Mouse (Mus musculus) hindbrain, postnatal 0 days (tissue): ENCODE data around the gene Lrba. TPM values are rescaled to one million over a fixed set of nuclear protein-coding genes. Genes with fewer than 3 reads are reported as not detected.

Experiments
- ATAC-seq: fragments of 200-750 bp; cut with Nextera tagmentation; 2 replicates; pipeline ENCODE4 v1.8.0; 2017; ENCODE audit warnings: mild to moderate bottlenecking, moderate TSS enrichment, moderate library complexity
- DNase-seq: peaks from one replicate; pipeline ENCODE4 v3.0.0-alpha.2; 2015; ENCODE audit warnings: low spot score
- H3K27ac ChIP-seq: fragments of 300-500 bp; sonication (generic); 2 replicates; pipeline ENCODE4 v1.5.1; 2014; ENCODE audit warnings: mild to moderate bottlenecking
- H3K27me3 ChIP-seq: fragments of 300-500 bp; sonication (generic); 2 replicates; pipeline ENCODE4 v1.6.1; 2014; ENCODE audit warnings: low read length, mixed read lengths; ENCODE audit not compliant: insufficient read depth
- H3K36me3 ChIP-seq: fragments of 300-500 bp; sonication (generic); 2 replicates; pipeline ENCODE4 v1.6.1; 2014; ENCODE audit warnings: low read length, mixed read lengths; ENCODE audit not compliant: insufficient read depth
- H3K4me1 ChIP-seq: fragments of 300-500 bp; sonication (generic); 2 replicates; pipeline ENCODE4 v1.6.1; 2014; ENCODE audit warnings: antibody characterized with exemption, low read length, mixed read lengths; ENCODE audit not compliant: insufficient read depth
- H3K4me2 ChIP-seq: fragments of 300-500 bp; sonication (generic); 2 replicates; pipeline ENCODE4 v1.6.1; 2014; ENCODE audit warnings: low read depth, mild to moderate bottlenecking, low read length, moderate library complexity, mixed read lengths
- H3K4me3 ChIP-seq: fragments of 300-500 bp; sonication (generic); 2 replicates; pipeline ENCODE4 v1.5.1; 2014; ENCODE audit warnings: low read length
- H3K9ac ChIP-seq: fragments of 300-500 bp; sonication (generic); replicated peaks from 2 replicates; pipeline ENCODE4 v1.6.1; 2014; ENCODE audit warnings: mild to moderate bottlenecking, low read length, moderate library complexity, mixed read lengths
- H3K9me3 ChIP-seq: fragments of 300-500 bp; sonication (generic); 2 replicates; pipeline ENCODE4 v1.6.1; 2016; ENCODE audit warnings: low read length, mixed read lengths
- CTCF ChIP-seq: IDR thresholded peaks from 2 replicates; pipeline ENCODE4 v1.5.1; 2016; ENCODE audit warnings: antibody characterized with exemption, control low read depth, low read depth
- WGBS: fragments of 180-500 bp; shearing (Covaris S2); extraction: QIAGEN DNeasy Blood & Tissue Kit; methylation state at CpG from one replicate; pipeline ENCODE4 v1.1.7; 2014; 5-methylcytosine and 5-hydroxymethylcytosine counted together
- polyA plus RNA-seq: library from polyadenylated mRNA; unstranded; fragments of >200 nt; fragmentation: Nextera tagmentation; extraction: Ambion mirVana; gene quantifications from 2 replicates; pipeline ENCODE4 v1.2.1, GENCODE M21; 2015
- total RNA-seq: library from RNA; depleted of rRNA; stranded (reverse); fragments of >200 nt; gene quantifications from 2 replicates; pipeline ENCODE4 v1.2.3, GENCODE M21; 2014

Lrba gene
- total and polyA plus RNA-seq, 2 experiments from 2014 or later, result 5.5 to 36.6 TPM

DNA sequence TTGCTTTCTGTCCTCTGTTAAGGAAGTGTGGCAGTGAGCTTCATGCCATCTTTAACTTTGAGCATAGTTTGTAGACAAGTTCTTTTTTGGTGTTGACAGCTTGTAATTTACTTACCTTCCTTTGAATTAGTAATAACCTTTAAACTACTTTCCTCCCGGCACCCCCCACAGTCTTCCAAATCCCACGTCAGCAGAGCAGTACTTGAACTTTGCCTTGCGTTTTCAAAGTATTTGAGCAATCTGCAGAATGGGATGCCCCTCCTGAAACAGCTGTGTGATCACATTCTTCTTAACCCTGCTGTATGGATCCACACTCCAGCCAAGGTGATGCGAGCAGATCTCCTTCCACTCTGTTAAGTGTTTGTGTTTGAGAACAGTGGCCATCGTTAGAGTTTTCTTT lies 85.7 kb downstream of the Lrba start:
- Histone ChIP-seq H3K9me3 (no peaks in the 10 kb centered on the region), H3K4me1 (no peaks in the 10 kb centered on the region), H3K4me2 (no peak overlapping the region), H3K27me3 (no peaks in the 10 kb centered on the region), H3K27ac (no peak overlapping the region), H3K4me3 (no peak overlapping the region), H3K36me3 (no peaks in the 10 kb centered on the region), H3K9ac (no peak overlapping the region)
- WGBS, result 82% methylated on average over 5 of the region's 5 CpGs
- no peak for TF ChIP-seq CTCF
- DNase-seq (no peak), ATAC-seq (no peak)

DNA sequence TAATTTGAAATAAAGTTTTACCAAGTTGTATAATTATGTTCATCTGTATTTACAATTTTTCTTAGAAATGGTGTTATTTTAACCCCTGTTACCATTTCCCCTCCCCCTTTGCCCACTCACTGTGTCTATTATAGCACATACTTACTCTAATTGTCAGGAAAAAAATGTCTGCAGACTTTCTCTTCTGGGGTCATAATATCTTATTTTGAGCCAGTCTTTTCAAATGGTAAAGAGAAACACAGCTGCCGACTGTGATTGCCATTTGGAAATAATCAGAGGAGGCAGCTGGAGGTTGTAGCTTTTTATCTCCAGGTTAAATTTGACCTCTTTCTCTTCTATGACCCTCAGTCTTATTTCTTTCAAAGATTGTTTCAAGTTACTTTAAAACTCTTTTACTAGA lies 86.9 kb downstream of the Lrba start:
- WGBS, result 40% methylated on average over 1 of the region's 1 CpGs
- H3K4me3 ChIP-seq, result no peak overlapping the region
- ATAC-seq (no peak), DNase-seq (no peak)
- TF ChIP-seq CTCF, result no peak
- H3K27me3 ChIP-seq, result no peaks in the 10 kb centered on the region
- H3K9ac ChIP-seq, result no peak overlapping the region
- no peaks in the 10 kb centered on the region for H3K4me1 ChIP-seq
- H3K27ac ChIP-seq, result no peak overlapping the region
- H3K4me2 ChIP-seq, result no peak overlapping the region
- H3K9me3 ChIP-seq, result no peaks in the 10 kb centered on the region
- no peaks in the 10 kb centered on the region for H3K36me3 ChIP-seq

GRCm38 (mm10) chr3:86317636-86318035 lies 93.2 kb downstream of the Lrba start:
- WGBS, result 89% methylated on average over 5 of the region's 5 CpGs
- no peak overlapping the region for H3K9ac ChIP-seq
- TF ChIP-seq CTCF, result no peak
- H3K4me1 ChIP-seq, result no peaks in the 10 kb centered on the region
- no peak overlapping the region for H3K27ac ChIP-seq
- no peak overlapping the region for H3K4me3 ChIP-seq
- no peak overlapping the region for H3K4me2 ChIP-seq
- H3K27me3 ChIP-seq, result no peaks in the 10 kb centered on the region
- ATAC-seq, result no peak
- no peaks in the 10 kb centered on the region for H3K9me3 ChIP-seq
- no peaks in the 10 kb centered on the region for H3K36me3 ChIP-seq
- DNase-seq, result no peak

- no peak overlapping the region for H3K9ac ChIP-seq
- H3K4me2 ChIP-seq, result no peak overlapping the region
- WGBS, result 27% methylated on average over 1 of the region's 1 CpGs
- no peaks in the 10 kb centered on the region for H3K4me1 ChIP-seq
- no peak overlapping the region for H3K4me3 ChIP-seq
- H3K27me3 ChIP-seq, result no peaks in the 10 kb centered on the region
- H3K27ac ChIP-seq, result no peak overlapping the region
- no peaks in the 10 kb centered on the region for H3K9me3 ChIP-seq
- TF ChIP-seq CTCF, result peak; percentile 59
- ATAC-seq (no peak), DNase-seq (peak; percentile 60)
- no peaks in the 10 kb centered on the region for H3K36me3 ChIP-seq
Measured at GRCm38 (mm10) chr3:86328531-86328930, 104.1 kb downstream of the Lrba start.

- H3K4me1 ChIP-seq, result no peaks in the 10 kb centered on the region
- H3K4me2 ChIP-seq, result no peak overlapping the region
- WGBS, result 14% methylated on average over 5 of the region's 5 CpGs
- no peaks in the 10 kb centered on the region for H3K27me3 ChIP-seq
- H3K27ac ChIP-seq, result no peak overlapping the region
- TF ChIP-seq CTCF, result no peak
- H3K9me3 ChIP-seq, result no peaks in the 10 kb centered on the region
- ATAC-seq (no peak), DNase-seq (peak; percentile 39)
- no peak overlapping the region for H3K4me3 ChIP-seq
- H3K9ac ChIP-seq, result no peak overlapping the region
- no peaks in the 10 kb centered on the region; the same call in 1 of the 2 replicates for H3K36me3 ChIP-seq
Measured at GRCm38 (mm10) chr3:86343261-86343660, 118.8 kb downstream of the Lrba start.

DNA sequence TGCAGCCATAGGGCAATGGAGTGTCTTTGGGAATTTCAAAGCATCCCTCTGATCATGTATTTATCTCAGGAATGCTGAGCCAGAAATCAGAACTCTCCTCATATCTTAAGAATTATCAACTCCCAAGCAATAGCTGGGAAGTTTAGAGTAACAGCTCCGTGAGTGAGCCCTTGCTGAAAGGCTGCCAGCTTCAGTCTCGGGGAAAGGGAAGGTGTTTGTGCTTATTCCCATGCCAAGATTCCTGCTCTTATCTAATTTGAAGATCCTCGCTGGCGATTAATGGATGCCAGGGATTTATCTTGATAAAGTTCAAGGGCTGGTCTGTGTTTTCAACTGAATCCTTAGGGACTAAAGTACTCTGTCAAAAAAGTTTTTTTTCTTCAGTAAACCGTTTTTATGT lies 138.0 kb downstream of the Lrba start:
- Histone ChIP-seq H3K4me2 (no peak overlapping the region), H3K36me3 (no peaks in the 10 kb centered on the region), H3K4me1 (no peaks in the 10 kb centered on the region), H3K27ac (no peak overlapping the region), H3K4me3 (no peak overlapping the region), H3K9me3 (no peaks in the 10 kb centered on the region), H3K27me3 (no peaks in the 10 kb centered on the region), H3K9ac (no peak overlapping the region)
- DNase-seq, result no peak
- no peak for TF ChIP-seq CTCF
- no peak for ATAC-seq
- 52% methylated on average over 5 of the region's 5 CpGs for WGBS

DNA sequence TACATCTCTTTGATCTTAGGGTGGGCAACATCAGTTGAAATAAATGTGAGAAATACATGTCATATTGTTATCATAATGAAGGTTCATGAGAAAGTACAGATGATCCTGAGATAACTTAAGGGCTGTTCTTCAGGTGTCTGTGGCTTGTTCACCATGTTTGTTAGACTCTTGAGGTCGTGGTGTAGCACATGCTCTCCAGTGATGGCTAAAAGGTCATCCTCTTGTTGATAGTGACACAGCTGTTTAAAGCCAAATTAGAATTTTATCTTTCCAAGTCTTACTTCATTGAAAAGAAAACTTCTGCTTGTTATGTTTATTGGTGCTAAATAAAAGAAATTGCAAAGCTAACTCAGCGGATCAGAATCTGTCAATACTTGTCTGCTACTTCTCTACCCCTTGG lies 147.0 kb downstream of the Lrba start:
- no peaks in the 10 kb centered on the region for H3K4me1 ChIP-seq
- 73% methylated on average over 2 of the region's 2 CpGs for WGBS

More for the DNA sequence above, 147.0 kb downstream of the Lrba start:
- no peak overlapping the region for H3K4me2 ChIP-seq
- H3K4me3 ChIP-seq, result no peak overlapping the region
- ATAC-seq (no peak), DNase-seq (no peak)
- H3K36me3 ChIP-seq, result no peaks in the 10 kb centered on the region
- no peaks in the 10 kb centered on the region for H3K27me3 ChIP-seq
- no peak overlapping the region for H3K27ac ChIP-seq
- H3K9ac ChIP-seq, result no peak overlapping the region
- TF ChIP-seq CTCF, result no peak
- H3K9me3 ChIP-seq, result no peaks in the 10 kb centered on the region
